Mouse (Mus musculus): ENCODE results near the gene Hebp2. TPM values are rescaled to one million over a fixed set of nuclear protein-coding genes. Genes with fewer than 3 reads are reported as not detected.

Hebp2 gene
- polyA plus RNA-seq, 2 experiments, result 0.68 to 2.0 TPM

- Histone ChIP-seq H3K36me3 (replicated peaks; ENCODE audit: control insufficient read depth, insufficient read depth, low read depth) (no peaks in the 10 kb centered on the region), H3K4me1 (replicated peaks; ENCODE audit: control insufficient read depth in 2 of 2, insufficient read depth in 2 of 2, low read length in 1 of 2) (0 out of 4 replicates have a peak, but pooled peaks cover 0 to 2% of the 10 kb centered on the region in 2 experiments), H3K27me3 (ENCODE audit: control insufficient read depth, insufficient read depth, low read length) (no peaks in the 10 kb centered on the region), H3K4me3 (ENCODE audit: insufficient read depth in 1 of 2, low read depth in 2 of 2, low read length in 2 of 2) (no peak overlapping the region), H3K9me3 (ENCODE audit: control insufficient read depth, low read length) (no peaks in the 10 kb centered on the region), H3K4me2 (ENCODE audit: low read depth) (no peak overlapping the region), H3K27ac (no peak overlapping the region), H3K9ac (replicated peaks) (no peak overlapping the region)
- TF ChIP-seq CTCF (IDR thresholded peaks at IDR 0.05; ENCODE audit: low read depth), result no peak
- WGBS (ENCODE audit: insufficient replicate concordance), result 52% methylated on average over 7 of the region's 7 CpGs
- ATAC-seq (ENCODE audit: insufficient read depth), result no peak
- no peak for DNase-seq (ENCODE audit: low read depth in 3 of 3, low spot score in 3 of 3)
Observed at GRCm38 (mm10) chr10:18527766-18528165, 18.1 kb downstream of the Hebp2 start.

DNA sequence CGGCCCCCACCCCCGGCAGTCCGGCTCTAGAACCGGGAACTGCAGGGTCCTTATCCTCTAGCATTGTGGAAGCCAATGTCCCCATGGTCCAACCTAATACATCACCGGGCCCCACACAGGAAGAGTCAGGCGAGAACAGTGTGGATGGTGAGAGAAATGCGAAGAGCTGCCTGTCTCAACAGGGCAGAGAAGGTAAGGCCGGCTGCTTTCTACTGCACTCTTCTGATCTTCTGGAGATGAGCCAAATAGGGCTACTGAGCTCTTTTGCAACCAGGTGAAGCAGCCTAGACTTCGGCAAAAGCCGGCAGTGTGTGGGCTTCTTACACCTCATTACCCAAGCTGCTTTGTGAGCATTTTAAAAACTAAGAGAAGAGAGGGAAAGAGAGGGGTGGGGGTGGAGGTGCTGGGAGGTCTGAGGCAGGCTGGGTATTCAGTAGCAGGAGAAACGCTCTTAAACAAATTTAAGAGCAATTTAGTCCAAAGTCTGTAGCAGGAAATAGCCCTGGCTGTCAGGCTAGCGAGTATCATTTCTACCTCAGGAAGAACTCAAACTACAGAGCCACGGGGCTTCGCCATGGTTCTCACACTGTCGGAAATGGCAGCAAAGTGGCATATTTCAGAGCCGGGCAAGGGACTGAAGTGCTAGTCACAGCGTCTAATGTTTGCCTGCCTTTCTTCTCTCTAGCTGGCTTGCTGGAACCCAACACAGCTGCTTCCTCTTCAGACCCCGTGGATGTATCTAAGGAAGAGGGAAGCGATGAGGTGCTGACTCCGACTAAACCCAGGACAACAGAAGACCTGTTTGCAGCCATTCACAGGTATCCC is 18.8 kb downstream of the Hebp2 start:
- ATAC-seq (ENCODE audit: insufficient read depth), result no peak

DNA sequence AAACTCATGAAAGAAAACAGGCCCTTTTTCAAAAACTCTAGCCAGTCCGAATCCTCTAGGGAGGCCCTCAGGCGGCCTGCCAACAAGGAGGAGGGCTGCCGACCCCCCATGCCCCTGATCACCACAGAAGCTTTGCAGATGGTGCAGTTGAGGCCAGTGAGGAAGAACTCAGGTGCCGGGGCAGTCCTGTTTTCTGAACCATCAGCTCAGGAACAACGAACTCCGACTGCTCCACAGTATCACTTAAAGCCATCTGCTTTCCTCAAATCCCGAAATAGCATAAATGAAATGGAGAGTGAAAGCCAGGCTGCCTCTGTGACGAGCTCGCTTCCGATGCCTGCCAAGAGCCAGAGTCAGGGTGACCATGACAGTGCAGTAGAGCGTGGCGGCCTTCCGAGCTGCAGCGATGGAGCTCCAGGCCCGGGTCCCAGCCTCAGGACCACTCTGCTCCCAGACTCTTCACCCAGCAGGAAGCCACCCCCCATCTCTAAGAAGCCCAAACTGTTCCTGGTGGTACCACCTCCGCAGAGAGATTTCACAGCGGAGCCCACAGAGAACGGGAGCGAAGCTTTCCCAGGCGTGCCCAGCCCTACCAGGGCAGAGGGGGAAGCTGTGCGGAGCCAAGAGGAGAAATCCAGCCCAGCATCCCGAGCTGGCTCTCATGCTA is 19.6 kb downstream of the Hebp2 start:
- WGBS (ENCODE audit: insufficient replicate concordance), result 73% methylated on average over 22 of the region's 22 CpGs
- no peak overlapping the region for H3K4me3 ChIP-seq (ENCODE audit: insufficient read depth in 1 of 2, low read depth in 2 of 2, low read length in 2 of 2)
- H3K4me2 ChIP-seq (ENCODE audit: low read depth), result no peak overlapping the region
- no peaks in the 10 kb centered on the region for H3K27me3 ChIP-seq (ENCODE audit: control insufficient read depth, insufficient read depth, low read length)
- H3K4me1 ChIP-seq (replicated peaks; ENCODE audit: control insufficient read depth in 2 of 2, insufficient read depth in 2 of 2, low read length in 1 of 2), result 0 out of 4 replicates have a peak, but pooled peaks cover 0 to 2% of the 10 kb centered on the region in 2 experiments
- no peak overlapping the region for H3K27ac ChIP-seq
- H3K36me3 ChIP-seq (replicated peaks; ENCODE audit: control insufficient read depth, insufficient read depth, low read depth), result no peaks in the 10 kb centered on the region
- H3K9me3 ChIP-seq (ENCODE audit: control insufficient read depth, low read length), result no peaks in the 10 kb centered on the region
- no peak for DNase-seq (ENCODE audit: low read depth in 3 of 3, low spot score in 3 of 3)
- TF ChIP-seq CTCF (IDR thresholded peaks at IDR 0.05; ENCODE audit: low read depth) (no peak), EP300 (IDR thresholded peaks at IDR 0.05; ENCODE audit: low read depth) (no peak)
- ATAC-seq (ENCODE audit: insufficient read depth), result no peak
- no peak overlapping the region for H3K9ac ChIP-seq (replicated peaks)

More for the DNA sequence above, 18.8 kb downstream of the Hebp2 start:
- no peaks in the 10 kb centered on the region for H3K9me3 ChIP-seq (ENCODE audit: control insufficient read depth, low read length)
- no peak for DNase-seq (ENCODE audit: low read depth in 3 of 3, low spot score in 3 of 3)
- H3K9ac ChIP-seq (replicated peaks), result no peak overlapping the region
- no peak for TF ChIP-seq EP300 (IDR thresholded peaks at IDR 0.05; ENCODE audit: low read depth)
- no peak for TF ChIP-seq CTCF (IDR thresholded peaks at IDR 0.05; ENCODE audit: low read depth)
- no peaks in the 10 kb centered on the region for H3K36me3 ChIP-seq (replicated peaks; ENCODE audit: control insufficient read depth, insufficient read depth, low read depth)
- H3K4me1 ChIP-seq (replicated peaks; ENCODE audit: control insufficient read depth in 2 of 2, insufficient read depth in 2 of 2, low read length in 1 of 2), result 0 out of 4 replicates have a peak, but pooled peaks cover 0 to 2% of the 10 kb centered on the region in 2 experiments
- WGBS (ENCODE audit: insufficient replicate concordance), result 48% methylated on average over 20 of the region's 20 CpGs
- no peak overlapping the region for H3K4me3 ChIP-seq (ENCODE audit: insufficient read depth in 1 of 2, low read depth in 2 of 2, low read length in 2 of 2)
- no peaks in the 10 kb centered on the region for H3K27me3 ChIP-seq (ENCODE audit: control insufficient read depth, insufficient read depth, low read length)
- H3K4me2 ChIP-seq (ENCODE audit: low read depth), result no peak overlapping the region
- H3K27ac ChIP-seq, result no peak overlapping the region

GRCm38 (mm10) chr10:18525726-18526125 is 20.1 kb downstream of the Hebp2 start:
- H3K9ac ChIP-seq (replicated peaks), result no peak overlapping the region
- 0 out of 4 replicates have a peak, but pooled peaks cover 0 to 2% of the 10 kb centered on the region in 2 experiments for H3K4me1 ChIP-seq (replicated peaks; ENCODE audit: control insufficient read depth in 2 of 2, insufficient read depth in 2 of 2, low read length in 1 of 2)
- 62% methylated on average over 9 of the region's 9 CpGs for WGBS (ENCODE audit: insufficient replicate concordance)
- no peak overlapping the region for H3K27ac ChIP-seq
- no peak overlapping the region for H3K4me2 ChIP-seq (ENCODE audit: low read depth)
- H3K9me3 ChIP-seq (ENCODE audit: control insufficient read depth, low read length), result no peaks in the 10 kb centered on the region
- no peak for ATAC-seq (ENCODE audit: insufficient read depth)
- no peak overlapping the region for H3K4me3 ChIP-seq (ENCODE audit: insufficient read depth in 1 of 2, low read depth in 2 of 2, low read length in 2 of 2)
- no peaks in the 10 kb centered on the region for H3K27me3 ChIP-seq (ENCODE audit: control insufficient read depth, insufficient read depth, low read length)
- H3K36me3 ChIP-seq (replicated peaks; ENCODE audit: control insufficient read depth, insufficient read depth, low read depth), result no peaks in the 10 kb centered on the region
- DNase-seq (ENCODE audit: low read depth in 3 of 3, low spot score in 3 of 3), result no peak
- TF ChIP-seq EP300 (IDR thresholded peaks at IDR 0.05; ENCODE audit: low read depth) (no peak), CTCF (IDR thresholded peaks at IDR 0.05; ENCODE audit: low read depth) (no peak)

GRCm38 (mm10) chr10:18525311-18525710 is 20.6 kb downstream of the Hebp2 start:
- Histone ChIP-seq H3K4me2 (ENCODE audit: low read depth) (no peak overlapping the region), H3K4me3 (ENCODE audit: insufficient read depth in 1 of 2, low read depth in 2 of 2, low read length in 2 of 2) (no peak overlapping the region)

More at GRCm38 (mm10) chr10:18525311-18525710, 20.6 kb downstream of the Hebp2 start:
- no peak overlapping the region for H3K27ac ChIP-seq
- H3K36me3 ChIP-seq (replicated peaks; ENCODE audit: control insufficient read depth, insufficient read depth, low read depth), result no peaks in the 10 kb centered on the region
- ATAC-seq (ENCODE audit: insufficient read depth) (no peak), DNase-seq (ENCODE audit: low read depth in 3 of 3, low spot score in 3 of 3) (no peak)
- no peak for TF ChIP-seq CTCF (IDR thresholded peaks at IDR 0.05; ENCODE audit: low read depth)
- TF ChIP-seq EP300 (IDR thresholded peaks at IDR 0.05; ENCODE audit: low read depth), result no peak
- no peak overlapping the region for H3K9ac ChIP-seq (replicated peaks)
- 0 out of 4 replicates have a peak, but pooled peaks cover 0 to 2% of the 10 kb centered on the region in 2 experiments for H3K4me1 ChIP-seq (replicated peaks; ENCODE audit: control insufficient read depth in 2 of 2, insufficient read depth in 2 of 2, low read length in 1 of 2)
- no peaks in the 10 kb centered on the region for H3K9me3 ChIP-seq (ENCODE audit: control insufficient read depth, low read length)
- H3K27me3 ChIP-seq (ENCODE audit: control insufficient read depth, insufficient read depth, low read length), result no peaks in the 10 kb centered on the region
- WGBS (ENCODE audit: insufficient replicate concordance), result 76% methylated on average over 15 of the region's 15 CpGs
